Mouse (Mus musculus): ENCODE measurements at regions not wholly inside any gene's neighbourhood (a gene's known extent, or its start where the extent isn't known, plus 50 kb on each side); places are given as distances from the start of the nearest gene placed in this dataset.

- TF ChIP-seq CTCF (IDR thresholded peaks at IDR 0.05; ENCODE audit: low read depth, low read length) (no peak), POLR2A (IDR thresholded peaks at IDR 0.05; ENCODE audit: extremely low read depth, insufficient read depth, low read length) (no peak)
These were observed 252.7 kb upstream of the Gm15217 start for GRCm38 (mm10) chr14:46126541-46126940.
